Mouse (Mus musculus) 3134 (cell line): ENCODE results near the gene Set.
A peak's percentile ranks its signal among the peaks of the same experiment; 100 is the strongest.
"Not testable (repeated sequence)": the region's sequence is repeated elsewhere in the genome, so short reads cannot be mapped to it uniquely, and the experiment has no call there.

Experiments
- DNase-seq: peaks from one replicate; pipeline ENCODE4 v3.0.0-alpha.2; 2011; ENCODE audit warnings: low spot score; ENCODE audit not compliant: insufficient read length; ENCODE audit errors: extremely low read depth

The Set gene

DNA sequence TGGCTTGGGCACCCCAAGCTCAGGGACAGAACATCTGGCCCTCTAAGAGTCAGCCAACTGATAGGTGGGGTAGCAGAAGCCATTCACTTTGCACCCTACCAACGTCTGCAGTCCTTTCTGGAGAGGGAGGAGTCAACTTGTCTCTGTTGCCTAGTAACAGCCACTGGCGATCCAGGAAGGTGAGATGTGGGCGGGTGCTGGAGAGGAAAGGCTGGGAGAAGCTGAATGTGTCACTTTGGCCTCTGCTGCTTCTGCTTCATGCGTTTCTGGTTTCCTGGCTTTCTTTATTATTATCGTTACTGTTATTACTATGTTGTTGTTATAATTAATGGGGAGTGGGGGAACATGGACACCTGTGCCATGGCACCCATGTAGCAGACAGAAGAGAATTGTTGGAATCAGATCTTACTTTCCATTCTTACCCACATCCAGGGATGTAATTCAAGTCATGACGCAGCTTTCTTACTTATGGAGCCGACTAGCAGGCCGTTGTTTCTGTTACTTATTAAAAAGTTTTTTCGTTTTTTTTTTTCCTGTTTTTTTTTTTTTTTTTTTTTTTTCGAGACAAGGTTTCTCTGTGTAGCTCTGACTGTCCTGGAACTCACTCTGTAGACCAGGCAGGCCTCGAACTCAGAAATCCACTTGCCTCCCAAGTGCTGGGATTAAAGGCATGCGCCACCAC is at the start of gene Set:
TSS of gene Set (plus strand) at position 156 of the 682 bp plus-strand sequence.
- DNase-seq = no peak

DNA sequence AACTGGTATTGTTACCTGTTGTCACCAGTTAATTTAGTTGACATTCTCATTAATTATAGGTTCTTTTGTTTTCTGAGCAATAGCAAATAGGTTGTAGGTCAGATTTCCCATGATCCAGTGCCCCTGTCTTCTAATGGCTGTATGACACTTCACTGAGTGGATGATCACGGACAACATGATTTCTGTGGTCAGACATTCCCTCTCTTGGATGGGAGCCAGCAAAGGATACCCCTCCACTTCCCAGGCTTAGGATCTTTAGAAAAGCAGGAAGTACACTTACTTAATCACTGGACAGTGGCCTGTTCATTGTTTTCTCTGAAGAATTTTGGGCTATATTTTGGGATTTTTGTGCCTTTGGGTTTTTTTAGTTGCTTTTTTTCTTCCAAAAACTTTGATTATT is 48.1 kb upstream of the Set start:
- DNase-seq = no peak

DNA sequence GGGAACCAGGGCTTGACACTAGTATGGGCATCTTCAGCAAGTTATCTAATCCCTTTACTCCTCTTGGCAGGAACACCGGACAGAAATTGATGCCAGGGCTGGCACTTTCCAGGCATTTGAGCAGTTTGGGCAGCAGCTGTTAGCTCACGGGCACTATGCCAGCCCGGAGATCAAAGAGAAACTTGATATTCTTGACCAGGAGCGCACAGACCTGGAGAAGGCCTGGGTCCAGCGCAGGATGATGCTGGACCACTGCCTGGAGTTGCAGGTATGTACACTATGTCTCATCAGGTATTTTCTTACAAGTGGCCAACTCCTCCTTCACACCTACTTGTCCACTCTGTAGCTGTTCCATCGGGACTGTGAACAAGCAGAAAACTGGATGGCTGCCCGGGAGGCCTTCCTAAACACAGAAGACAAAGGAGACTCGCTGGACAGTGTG is 46.3 kb upstream of the Set start:
- no peak for DNase-seq

DNA sequence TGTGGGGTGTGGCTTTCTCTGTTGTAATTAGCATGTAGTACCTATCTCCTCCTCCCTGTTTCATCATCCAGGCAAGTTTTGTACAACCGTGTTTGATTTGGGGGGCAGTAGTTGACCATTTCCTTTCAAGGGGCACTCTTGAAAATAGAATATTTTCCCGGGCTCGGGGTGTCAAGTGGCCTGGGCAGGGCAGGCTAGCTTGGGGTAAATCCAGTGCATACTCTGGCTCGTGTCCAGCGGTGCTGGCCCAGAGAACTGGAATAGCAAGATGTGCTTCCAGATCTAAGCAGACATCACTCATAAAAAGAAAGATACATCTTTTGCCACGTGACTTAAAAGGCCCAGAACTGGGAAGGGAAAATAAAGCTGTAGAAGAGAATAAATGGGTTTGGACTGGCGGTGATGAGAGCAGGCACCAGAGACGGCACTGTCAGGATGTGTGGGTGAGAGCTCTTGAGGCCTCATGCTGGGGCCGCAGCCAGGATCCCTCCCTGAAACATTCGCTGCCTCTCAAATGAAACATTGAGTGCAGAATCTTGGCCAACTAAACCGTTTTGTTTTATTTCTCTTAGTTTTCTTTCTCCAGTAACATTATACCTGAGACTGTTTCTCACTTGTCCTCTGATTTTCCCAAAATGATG is 42.7 kb upstream of the Set start:
- no peak for DNase-seq

DNA sequence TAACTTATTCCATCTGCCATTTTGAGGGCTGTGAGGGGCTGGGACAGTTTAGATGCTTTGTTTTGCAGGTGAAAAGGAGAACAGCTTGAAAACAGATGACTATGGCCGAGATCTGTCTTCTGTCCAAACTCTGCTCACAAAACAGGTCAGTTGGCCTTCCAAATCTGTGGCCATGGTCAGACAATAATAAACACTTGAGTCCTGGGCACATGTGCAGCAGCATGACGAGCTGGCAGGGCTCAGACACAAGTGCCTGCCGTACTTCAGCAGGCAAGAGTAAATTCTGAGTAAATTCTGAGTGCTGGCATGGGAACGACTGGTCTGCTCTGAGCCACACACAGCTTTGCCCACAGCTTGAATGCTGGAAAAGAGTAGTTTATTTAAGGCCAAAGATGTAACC is 31.7 kb upstream of the Set start:
- no peak for DNase-seq

DNA sequence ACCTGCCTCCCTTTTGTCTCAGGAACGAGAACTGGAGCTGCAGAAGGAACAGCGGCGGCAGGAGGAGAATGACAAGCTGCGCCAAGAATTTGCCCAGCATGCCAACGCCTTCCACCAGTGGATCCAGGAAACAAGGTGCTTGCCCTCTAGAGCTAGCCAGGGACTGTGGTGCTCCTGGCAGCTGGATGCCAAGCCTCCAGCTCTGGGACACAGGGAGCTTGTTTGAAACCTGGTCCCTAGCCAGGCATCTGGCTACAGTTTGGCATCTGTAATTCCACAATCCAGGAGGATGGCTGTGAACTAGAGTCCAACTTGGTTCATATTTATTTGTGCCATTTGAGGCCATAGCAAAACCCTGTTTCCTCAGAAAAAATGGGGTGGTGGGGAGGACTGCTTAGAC is 30.2 kb upstream of the Set start:
- no peak for DNase-seq

DNA sequence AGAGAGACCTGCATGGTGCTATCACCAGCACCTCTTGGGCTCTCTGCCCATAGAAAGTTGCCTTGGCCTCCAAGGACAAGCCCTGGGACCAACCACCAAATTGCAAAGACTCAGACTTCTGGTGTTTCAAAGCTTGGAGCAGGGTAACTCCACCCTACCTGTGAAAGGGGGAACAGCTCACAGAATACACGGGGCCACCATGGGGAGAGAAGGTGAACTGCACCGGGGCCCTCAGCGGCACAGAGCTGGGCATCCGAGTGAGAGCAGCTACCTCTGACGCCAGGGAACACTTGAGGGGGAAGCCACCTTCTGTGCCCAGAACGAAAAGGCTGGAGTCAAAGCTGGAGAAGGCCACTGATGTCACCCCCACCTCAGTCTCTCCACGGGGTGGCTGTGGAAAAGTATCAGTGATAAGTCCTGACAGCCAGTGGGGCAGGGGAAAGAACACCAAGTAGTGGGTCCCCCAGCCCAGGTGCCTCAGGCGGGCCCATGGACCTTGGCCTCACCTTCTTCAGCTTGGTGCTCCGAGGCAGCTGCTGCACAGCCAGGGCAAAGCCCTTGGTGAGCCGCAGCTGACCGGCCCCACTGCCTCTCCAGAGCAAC is 24.8 kb upstream of the Set start:
- DNase-seq = no peak

DNA sequence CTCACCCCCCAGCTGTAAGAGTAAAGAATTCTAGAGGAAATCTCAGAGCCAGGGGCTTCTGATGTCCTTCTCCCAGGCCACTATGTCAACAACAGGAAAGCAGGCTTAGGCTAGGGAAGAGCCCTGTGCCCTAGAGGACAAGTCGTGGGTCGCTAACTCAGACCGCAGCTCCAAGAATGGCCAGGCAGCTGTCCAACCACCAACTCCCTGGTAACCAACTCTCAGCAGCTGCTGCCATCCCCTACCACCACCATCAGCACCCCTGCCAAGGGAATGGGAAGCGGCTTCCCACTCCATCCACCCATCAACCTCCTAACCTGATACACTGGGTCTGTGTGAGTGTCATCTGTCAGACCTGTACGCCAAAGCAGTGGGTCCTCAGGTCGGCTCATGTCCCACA is 24.2 kb upstream of the Set start:
- no peak for DNase-seq

DNA sequence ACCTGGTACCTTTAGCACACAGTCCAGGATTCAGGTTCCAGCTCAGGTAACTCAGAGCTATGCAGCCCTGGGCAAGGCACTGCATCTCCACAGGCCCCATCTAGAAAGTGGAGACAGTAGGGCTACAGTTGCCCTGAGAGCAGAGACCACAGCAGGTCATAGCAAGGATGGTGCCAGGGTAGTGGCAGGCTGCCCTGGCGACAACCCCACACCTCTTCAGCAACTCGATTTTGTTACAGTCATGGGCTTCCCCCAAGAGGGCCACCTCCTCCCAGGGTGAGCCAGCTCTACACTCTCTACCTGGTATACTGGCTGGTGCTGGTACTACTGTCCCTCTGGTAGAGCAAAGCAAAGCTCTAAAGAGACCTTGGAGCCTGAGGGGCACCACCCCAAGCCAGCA is 19.4 kb upstream of the Set start:
- DNase-seq = no peak

DNA sequence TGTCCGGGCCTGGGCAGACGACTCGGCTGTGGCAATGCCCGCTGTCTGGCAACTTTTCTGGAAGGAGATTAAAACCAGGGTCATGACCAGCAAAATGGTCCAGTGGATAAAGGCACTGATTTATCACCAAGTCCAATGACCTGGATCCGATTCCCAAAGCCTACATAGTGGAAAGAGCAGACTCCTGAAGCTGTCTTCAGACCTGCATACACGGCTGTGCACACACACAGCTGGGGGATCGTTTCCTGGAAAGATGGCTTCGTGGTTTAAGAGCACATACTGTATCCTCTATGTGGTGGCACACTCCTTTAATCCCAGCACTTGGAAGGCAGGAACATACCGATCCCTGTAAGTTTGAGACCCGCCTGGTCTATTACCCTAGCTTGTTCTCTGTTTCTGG is 18.8 kb upstream of the Set start:
- no peak for DNase-seq

DNA sequence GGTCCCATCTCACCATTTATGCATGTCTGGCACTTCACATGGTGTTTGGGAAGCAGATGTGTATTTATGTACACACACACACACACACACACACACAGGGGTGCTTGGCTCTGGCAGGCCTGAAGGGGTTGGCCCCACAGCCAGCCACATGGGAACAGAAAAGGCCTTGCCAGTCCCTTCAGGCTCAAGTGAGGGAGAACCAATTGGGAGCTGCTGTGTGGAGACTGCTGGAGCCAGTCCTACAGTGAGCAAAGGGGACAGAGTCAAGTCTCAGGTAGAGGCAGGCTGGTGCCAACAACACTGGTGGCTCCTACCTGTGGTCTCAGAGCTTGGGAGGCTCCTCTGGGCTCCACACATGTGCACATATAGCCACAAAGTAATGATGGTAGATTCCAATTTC is 17.5 kb upstream of the Set start:
- DNase-seq = no peak

DNA sequence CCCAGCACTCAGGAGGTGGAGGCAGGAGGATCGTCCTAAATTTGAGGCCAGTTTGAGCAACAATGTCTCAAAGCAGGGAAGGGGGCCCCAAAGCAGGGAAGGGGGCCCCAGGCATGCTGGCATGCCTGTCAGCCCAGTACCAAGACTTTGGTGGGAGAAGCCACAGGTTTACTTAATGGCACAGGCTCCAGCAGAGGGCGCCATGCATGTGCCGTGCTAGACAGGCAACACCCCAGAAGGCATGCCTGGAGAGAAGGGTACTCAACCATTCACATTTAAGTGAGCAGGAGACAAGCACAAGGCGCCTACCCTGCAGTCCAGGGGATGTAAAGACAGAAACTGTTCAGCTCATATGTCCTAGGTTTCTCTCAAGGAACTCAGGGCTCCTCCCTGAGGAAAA is 14.7 kb upstream of the Set start:
- DNase-seq = no peak

DNA sequence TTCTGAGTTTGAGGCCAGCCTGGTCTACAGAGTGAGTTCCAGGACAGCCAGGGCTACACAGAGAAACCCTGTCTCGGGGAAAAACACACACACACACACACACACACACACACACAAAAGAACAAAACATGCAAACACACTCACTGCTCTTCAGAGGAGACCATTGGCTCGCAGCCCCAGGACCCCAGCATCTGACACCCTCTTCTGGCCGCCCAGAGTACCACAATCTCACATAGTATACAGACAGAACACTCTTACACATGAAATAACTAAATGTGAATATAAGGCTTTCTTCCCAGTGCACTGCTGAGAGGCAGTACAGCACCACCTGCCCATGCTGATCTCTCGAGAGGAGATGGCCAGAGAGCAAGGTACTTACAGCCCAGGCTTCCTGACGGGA is 12.6 kb upstream of the Set start:
- DNase-seq = no peak

DNA sequence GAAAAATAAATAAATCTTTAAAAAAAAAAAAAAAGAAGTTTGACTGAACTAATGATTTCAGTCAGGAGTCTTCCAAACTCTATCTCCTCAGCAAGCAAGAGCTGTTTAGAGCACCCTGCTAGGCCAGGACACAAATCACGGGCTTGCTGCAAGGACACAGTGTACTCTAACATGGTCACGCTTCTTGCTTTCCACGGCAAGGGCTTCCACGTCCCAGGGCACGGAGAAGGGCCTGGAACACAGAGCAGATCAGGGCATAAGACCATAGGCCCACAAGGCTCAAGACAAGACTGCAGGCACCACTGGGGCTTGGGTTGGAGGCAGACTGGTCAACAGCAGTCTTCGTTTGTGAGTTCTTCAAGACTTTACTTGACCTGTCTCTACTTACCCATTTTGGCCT is 10.1 kb upstream of the Set start:
- DNase-seq = no peak

DNA sequence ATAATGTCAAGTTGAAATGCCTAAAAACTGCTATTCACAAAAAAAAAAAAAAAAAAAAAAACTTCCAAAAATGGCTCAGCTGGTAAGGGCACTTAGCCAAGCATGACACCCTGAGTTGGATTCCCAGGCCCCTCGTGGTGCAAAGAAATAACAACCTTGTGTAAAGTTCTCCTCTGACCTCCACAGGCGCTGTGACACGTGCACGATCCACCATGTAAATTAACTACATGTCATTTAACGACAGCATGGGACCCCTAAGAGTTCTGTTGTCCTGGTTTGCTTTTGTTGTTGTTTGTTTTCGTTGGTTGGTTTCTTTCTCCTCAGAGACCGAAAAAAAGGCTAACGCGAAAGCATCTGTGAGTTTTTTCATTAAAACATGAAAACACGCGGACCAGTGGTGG is 9.1 kb upstream of the Set start:
- no peak for DNase-seq

DNA sequence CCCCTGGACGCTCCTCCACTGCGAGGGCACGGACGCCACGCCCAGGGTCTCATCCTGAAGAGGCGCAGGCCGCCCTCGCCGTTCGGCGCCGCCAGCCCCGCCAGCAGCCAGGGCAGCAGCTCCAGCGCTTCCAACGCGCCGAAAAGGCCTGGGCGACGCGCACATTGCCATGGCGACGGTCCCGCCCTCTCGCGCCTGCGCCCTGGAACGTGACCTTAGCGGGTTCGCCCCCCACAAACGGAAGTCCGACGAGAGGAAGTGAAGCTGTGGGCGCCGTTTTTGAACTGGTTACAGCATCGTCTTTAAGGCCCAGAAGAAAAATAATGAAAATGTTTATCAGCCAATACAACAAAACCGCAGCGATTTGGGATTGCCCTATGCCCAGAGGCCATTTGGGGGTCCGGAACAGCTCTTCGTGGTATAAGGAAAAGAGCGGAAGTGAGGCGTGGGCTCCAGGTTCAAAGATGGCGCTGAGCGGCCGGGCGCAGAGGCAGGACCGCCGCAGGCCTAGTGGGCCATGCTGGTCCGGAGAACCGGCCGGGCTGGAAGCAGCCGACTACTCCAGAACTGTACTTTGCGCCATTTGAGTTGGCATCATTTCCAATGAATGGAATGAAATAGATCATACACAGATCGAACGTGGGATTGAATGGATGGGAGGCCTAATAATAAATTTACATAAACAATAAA is 8.3 kb upstream of the Set start, which contains the start of gene Wdr34:
TSS of gene Wdr34 (minus strand) at position 183 of the 690 bp plus-strand sequence.
- DNase-seq = peak; percentile 96

DNA sequence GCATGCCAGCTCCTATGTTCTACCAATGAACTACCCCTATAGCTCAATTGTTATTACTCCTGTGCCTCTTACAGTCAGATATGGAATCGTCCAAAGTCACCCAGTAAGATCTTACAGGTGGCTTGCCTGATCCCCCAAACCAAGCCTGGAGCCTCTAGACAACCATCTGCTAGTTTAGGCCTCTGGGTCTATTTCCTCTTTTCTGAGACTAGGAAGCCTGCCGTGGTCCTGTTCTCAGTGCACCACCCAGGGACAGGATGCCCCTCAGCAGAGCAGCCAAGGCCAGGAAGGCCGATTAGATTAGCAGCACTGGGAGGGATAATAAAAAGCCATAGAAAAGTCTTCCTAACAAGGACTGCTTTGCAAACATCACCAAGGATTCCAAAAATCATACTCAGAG is 7.3 kb upstream of the Set start:
- no peak for DNase-seq

DNA sequence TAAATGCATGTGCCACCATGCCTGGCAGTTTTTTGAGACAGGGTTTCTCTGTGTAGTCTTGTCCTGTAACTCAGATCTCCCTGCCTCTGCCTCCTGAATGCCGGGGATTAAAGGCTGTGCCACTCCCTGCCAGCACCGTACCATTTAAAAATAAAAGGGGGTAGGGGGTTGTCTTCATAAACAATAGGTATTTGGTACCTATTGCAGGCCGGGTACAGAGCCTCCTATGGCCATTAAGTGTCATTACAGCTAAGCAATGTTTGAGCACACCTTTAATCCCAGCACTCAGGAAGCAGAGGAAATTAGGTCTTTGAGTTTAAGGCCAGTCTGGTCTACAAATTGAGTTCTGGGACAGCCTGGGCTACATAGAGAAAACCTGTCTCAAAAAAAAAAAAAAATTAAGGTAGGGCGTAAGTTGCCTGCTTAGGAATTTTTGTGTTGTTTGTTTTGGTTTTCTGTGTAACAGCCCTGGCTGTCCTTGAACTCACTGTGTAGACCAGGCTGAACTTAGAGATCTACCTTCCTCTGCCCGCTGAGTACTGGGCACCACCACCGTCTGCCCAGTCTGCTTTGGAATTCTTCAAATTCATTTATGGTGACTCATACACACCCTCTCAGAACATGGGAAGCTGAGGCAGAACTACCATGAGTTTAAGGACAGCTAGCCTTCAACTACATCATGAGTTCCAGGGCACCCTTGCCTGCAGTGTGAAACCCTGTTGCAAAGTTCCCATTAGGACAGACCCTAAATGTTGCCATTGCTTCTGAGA is 5.0 kb upstream of the Set start:
- DNase-seq = peak; percentile 56

DNA sequence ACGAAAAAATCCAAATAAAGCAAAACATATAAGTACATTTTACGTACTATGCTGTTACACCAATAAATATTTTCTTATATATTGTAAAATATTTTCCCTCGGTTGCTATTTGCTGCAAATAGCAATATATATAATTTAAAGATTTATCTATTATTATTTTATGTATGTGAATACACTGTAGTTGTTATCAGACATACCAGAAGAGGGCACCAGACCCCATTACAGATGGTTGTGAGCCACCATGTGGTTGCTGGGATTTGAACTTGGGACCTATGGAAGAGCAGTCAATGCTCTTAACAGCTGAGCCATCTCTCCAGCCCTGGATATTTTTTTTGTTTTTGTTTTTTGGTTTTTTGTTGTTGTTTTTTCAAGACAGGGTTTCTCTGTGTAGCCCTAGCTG is 1.9 kb upstream of the Set start:
- not testable (repeated sequence) for DNase-seq

DNA sequence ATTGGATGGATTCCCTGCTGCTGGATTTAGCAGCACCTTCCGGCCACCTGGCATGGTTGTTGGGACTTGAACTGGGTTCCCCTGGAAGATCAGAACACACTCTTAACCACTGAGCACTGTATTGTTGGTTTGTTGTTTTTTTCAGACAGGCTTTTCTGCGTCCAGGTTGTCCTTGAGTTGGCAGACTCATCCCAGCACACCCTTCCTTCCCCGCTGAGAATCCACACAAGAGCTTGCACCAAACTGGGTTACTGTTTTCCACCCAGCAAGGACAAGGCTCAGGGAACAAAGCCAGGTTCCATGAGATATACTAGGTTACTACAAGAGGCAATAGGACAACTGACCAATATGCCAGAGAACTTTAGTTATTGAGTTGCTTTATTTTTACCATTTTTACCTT is 442 bp upstream of the Set start:
- no peak for DNase-seq

DNA sequence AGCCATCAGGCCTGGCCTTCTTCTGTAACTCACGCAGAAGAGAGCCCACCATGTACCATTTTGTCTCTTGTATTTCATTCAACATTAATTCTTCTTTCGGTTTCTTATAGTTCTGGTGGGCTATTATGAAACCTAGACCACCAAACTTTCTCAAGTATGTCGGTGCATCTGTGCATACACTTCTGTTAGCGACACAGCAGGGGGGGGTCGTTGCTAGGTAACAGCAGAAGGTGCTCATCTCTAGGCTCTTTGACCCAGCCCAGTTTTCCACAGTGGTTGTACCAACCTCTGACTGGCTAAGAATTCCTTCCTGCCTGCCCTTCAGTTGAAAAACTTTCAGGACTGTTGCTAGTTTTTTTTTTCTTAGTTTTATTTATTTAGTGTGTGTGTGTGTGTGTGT is 1.2 kb downstream of the Set start:
- no peak for DNase-seq
